Mouse (Mus musculus) CH12.LX (cell line): Measurements from ENCODE around the gene Fbxl22.

Experiments used
- BHLHE40 ChIP-seq: IDR thresholded peaks from 2 replicates; pipeline ENCODE4 v1.6.1; 2011; ENCODE audit warnings: mild to moderate bottlenecking, low read depth, low read length, improper control_type of control experiment
- CTCF ChIP-seq, 2 experiments: IDR thresholded peaks in 1 of 2; conservative IDR thresholded peaks in 1 of 2; 2 replicates each; pipeline ENCODE4 v1.5.1; 2011 to 2012; ENCODE audit warnings: low read depth in 2 of 2, low read length in 2 of 2, improper control_type of control experiment in 1 of 2, inconsistent platforms in 1 of 2, mild to moderate bottlenecking in 1 of 2, moderate library complexity in 1 of 2
- E2F4 ChIP-seq: IDR thresholded peaks from 2 replicates; pipeline ENCODE4 v1.6.1; 2011; ENCODE audit warnings: low read depth, low read length, improper control_type of control experiment; ENCODE audit not compliant: insufficient replicate concordance
- ELF1 ChIP-seq: IDR thresholded peaks from 2 replicates; pipeline ENCODE4 v1.6.1; 2014; ENCODE audit warnings: low read depth, mild to moderate bottlenecking, inconsistent platforms, low read length, improper control_type of control experiment
- EP300 ChIP-seq: IDR thresholded peaks from 2 replicates; pipeline ENCODE4 v1.6.1; 2011; ENCODE audit warnings: low read length, improper control_type of control experiment
- MAZ ChIP-seq: IDR thresholded peaks from 2 replicates; pipeline ENCODE4 v1.6.1; 2012; ENCODE audit warnings: low read depth, mild to moderate bottlenecking, inconsistent platforms, low read length, improper control_type of control experiment, moderate library complexity
- MXI1 ChIP-seq: IDR thresholded peaks from 2 replicates; pipeline ENCODE4 v1.6.1; 2011; ENCODE audit warnings: mild to moderate bottlenecking, low read depth, low read length, improper control_type of control experiment
- NELFE ChIP-seq: IDR thresholded peaks from 2 replicates; pipeline ENCODE4 v1.6.1; 2011; ENCODE audit warnings: low read depth, low read length, improper control_type of control experiment
- SMC3 ChIP-seq: IDR thresholded peaks from 2 replicates; pipeline ENCODE4 v1.6.1; 2011; ENCODE audit warnings: low read depth, low read length, improper control_type of control experiment
- TBP ChIP-seq: conservative IDR thresholded peaks from 2 replicates; pipeline ENCODE4 v1.6.1; 2011; ENCODE audit warnings: low read depth, low read length, improper control_type of control experiment
- USF1 ChIP-seq: IDR thresholded peaks from 2 replicates; pipeline ENCODE4 v1.6.1; 2014; ENCODE audit warnings: low read depth, mild to moderate bottlenecking, inconsistent platforms, low read length, improper control_type of control experiment
- ZC3H11A ChIP-seq: IDR thresholded peaks from 2 replicates; pipeline ENCODE4 v1.6.1; 2012; ENCODE audit warnings: low read depth, mild to moderate bottlenecking, inconsistent platforms, low read length, improper control_type of control experiment
- ZKSCAN1 ChIP-seq: IDR thresholded peaks from 2 replicates; pipeline ENCODE4 v1.6.1; 2012; ENCODE audit warnings: low read depth, inconsistent platforms, low read length, improper control_type of control experiment, borderline replicate concordance
- ZMIZ1 ChIP-seq: IDR thresholded peaks from 2 replicates; pipeline ENCODE4 v1.6.1; 2012; ENCODE audit warnings: low read depth, mild to moderate bottlenecking, inconsistent platforms, low read length, improper control_type of control experiment

- no peak for TF ChIP-seq CTCF (conservative IDR thresholded peaks at IDR 0.05 in 1 of 2, IDR thresholded peaks at IDR 0.05 in 1 of 2; ENCODE audit: low read depth in 2 of 2, low read length in 2 of 2)
- TF ChIP-seq MXI1: no peak
- no peak for TF ChIP-seq TBP
- TF ChIP-seq BHLHE40: no peak
- no peak for TF ChIP-seq MAZ
- no peak for TF ChIP-seq ZC3H11A
- TF ChIP-seq NELFE: no peak
- TF ChIP-seq ZKSCAN1: no peak
- TF ChIP-seq E2F4: no peak
- TF ChIP-seq SMC3: no peak
- TF ChIP-seq EP300: peak; percentile 41; the same call in 1 of the 2 replicates
- TF ChIP-seq ZMIZ1: no peak
- TF ChIP-seq ELF1: peak; percentile 44; the same call in 1 of the 2 replicates
- no peak for TF ChIP-seq USF1
These were observed 22.0 kb downstream of the Fbxl22 start for GRCm38 (mm10) chr9:66492361-66492760.
